Mouse (Mus musculus): ENCODE measurements around the gene Map3k5.

GRCm38 (mm10) chr10:19938738-19939137 is 4.5 kb downstream of the Map3k5 start:
- TF ChIP-seq CTCF (conservative IDR thresholded peaks at IDR 0.05; ENCODE audit: low read length), result no peak
- peak; percentile 84 for TF ChIP-seq NANOG (IDR thresholded peaks at IDR 0.05; ENCODE audit: borderline replicate concordance, low read length)
